Mouse (Mus musculus) ES-Bruce4 (cell line): Measurements from ENCODE around the gene Abca16.

Experiments used
- CTCF ChIP-seq: IDR thresholded peaks from one replicate; pipeline ENCODE4 v1.8.1; 2011; ENCODE audit warnings: low read depth, low read length
- EP300 ChIP-seq: IDR thresholded peaks from 2 replicates; pipeline ENCODE4 v1.6.1; 2011; ENCODE audit warnings: low read depth, low read length; ENCODE audit not compliant: insufficient read depth
- POLR2A ChIP-seq: IDR thresholded peaks from one replicate; pipeline ENCODE4 v1.8.1; 2011; ENCODE audit warnings: low read length; ENCODE audit not compliant: insufficient read depth

DNA sequence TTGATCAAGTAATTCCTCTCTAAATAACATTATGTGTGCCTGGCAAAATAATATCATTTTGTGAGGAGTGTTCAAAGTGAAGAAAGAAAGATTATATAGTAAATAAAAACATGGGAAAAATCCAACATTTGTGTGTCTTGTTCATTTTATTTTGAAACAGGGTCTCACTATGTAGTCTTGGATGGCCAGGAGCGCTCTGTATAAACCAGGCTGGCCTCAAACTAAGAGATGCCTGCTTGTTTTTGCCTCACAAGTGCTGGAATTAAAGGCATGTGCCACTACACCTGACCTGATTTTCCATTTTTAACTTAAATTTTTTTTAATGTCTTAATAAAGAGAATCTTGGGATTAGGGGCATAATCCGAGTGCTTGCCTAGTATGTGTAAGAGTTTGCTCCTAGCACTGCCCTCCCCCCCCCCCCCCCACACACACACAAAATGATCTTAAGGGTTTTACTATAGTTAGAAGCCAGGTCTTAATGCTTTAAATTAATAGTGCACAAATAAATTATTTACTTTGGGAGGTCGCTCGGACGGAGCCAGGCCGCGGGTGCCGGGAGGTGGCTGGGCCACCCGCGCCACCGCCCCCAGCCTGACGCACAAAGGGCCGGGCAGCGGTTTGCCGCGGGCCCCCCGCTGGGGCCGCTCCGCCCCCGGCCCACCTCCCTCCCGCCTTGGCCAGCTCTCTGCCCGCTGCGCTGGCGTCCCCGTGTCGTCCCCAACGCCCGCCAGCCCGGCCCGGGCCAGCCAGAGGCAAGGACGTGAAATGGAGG is 94.6 kb downstream of the Abca16 start:
- TF ChIP-seq POLR2A (no peak), CTCF (no peak), EP300 (no peak)
